Mouse (Mus musculus) embryonic facial prominence, embryonic 10.5 days (tissue): ENCODE data around the gene Tbc1d15. TPM values are rescaled to one million over a fixed set of nuclear protein-coding genes. Genes with fewer than 3 reads are reported as not detected.
"Not testable (repeated sequence)": the region's sequence is repeated elsewhere in the genome, so short reads cannot be mapped to it uniquely, and the experiment has no call there.

Experiments
- DNase-seq: peaks from one replicate; pipeline ENCODE4 v3.0.0-alpha.2; 2017; ENCODE audit warnings: low spot score
- H3K27ac ChIP-seq: fragments of 300-500 bp; sonication (generic); replicated peaks from 2 replicates; pipeline ENCODE4 v1.5.1; 2016; ENCODE audit warnings: mild to moderate bottlenecking
- H3K27me3 ChIP-seq: fragments of 300-500 bp; sonication (generic); replicated peaks from 2 replicates; pipeline ENCODE4 v1.6.1; 2016; ENCODE audit warnings: low read depth, mild to moderate bottlenecking; ENCODE audit not compliant: poor library complexity, severe bottlenecking
- H3K36me3 ChIP-seq: fragments of 300-500 bp; sonication (generic); replicated peaks from 2 replicates; pipeline ENCODE4 v1.6.1; 2016; ENCODE audit warnings: mild to moderate bottlenecking, moderate library complexity
- H3K4me1 ChIP-seq: fragments of 300-500 bp; sonication (generic); 2 replicates; pipeline ENCODE4 v1.6.1; 2016
- H3K4me3 ChIP-seq: fragments of 300-500 bp; sonication (generic); 2 replicates; pipeline ENCODE4 v1.5.1; 2016; ENCODE audit warnings: mild to moderate bottlenecking, moderate library complexity
- H3K9me3 ChIP-seq: fragments of 300-500 bp; sonication (generic); 2 replicates; pipeline ENCODE4 v1.6.1; 2016; ENCODE audit warnings: mild to moderate bottlenecking
- WGBS: fragments of 180-500 bp; shearing (Covaris S2); methylation state at CpG from one replicate; pipeline ENCODE4 v1.1.7; 2016; 5-methylcytosine and 5-hydroxymethylcytosine counted together
- polyA plus RNA-seq: library from polyadenylated mRNA; unstranded; fragments of >200 nt; fragmentation: Nextera tagmentation; extraction: Ambion mirVana; gene quantifications from 2 replicates; pipeline ENCODE4 v1.2.1, GENCODE M21; 2016

The Tbc1d15 gene
- polyA plus RNA-seq, 1 experiment from 2014 or later = 52.3 TPM

- H3K27ac ChIP-seq = no peak overlapping the region
- H3K4me1 ChIP-seq = no peaks in the 10 kb centered on the region
- no peaks in the 10 kb centered on the region for H3K36me3 ChIP-seq
- WGBS = 66% methylated on average over 3 of the region's 3 CpGs
- H3K9me3 ChIP-seq = no peaks in the 10 kb centered on the region
- no peak for DNase-seq
- H3K27me3 ChIP-seq = no peaks in the 10 kb centered on the region
- no peak overlapping the region for H3K4me3 ChIP-seq
Measured at GRCm38 (mm10) chr10:115181034-115181433, 70.2 kb downstream of the Tbc1d15 start.

GRCm38 (mm10) chr10:115178019-115178418, 73.2 kb downstream of the Tbc1d15 start:
- 67% methylated on average over 6 of the region's 6 CpGs for WGBS
- H3K27me3 ChIP-seq = not testable (repeated sequence)

DNA sequence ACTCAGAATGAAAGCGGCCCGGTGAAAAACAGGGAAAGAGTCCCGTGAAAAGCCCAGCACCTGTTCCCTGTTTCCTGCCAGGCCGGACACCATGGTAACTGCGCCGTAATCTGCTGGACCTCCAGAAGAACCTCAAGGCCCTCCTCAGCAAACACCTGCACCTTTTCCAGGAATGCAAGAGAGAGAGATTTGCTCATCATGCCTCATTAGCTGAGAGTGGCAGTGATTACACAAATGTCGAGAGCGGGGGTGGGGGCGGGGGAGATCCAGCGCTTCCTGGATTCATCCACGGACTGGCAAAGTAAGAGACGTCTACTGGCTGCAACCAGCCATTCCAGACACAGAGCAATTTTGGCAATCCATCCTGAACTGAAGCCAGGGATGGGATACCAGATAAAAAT, 75.7 kb downstream of the Tbc1d15 start:
- no peak overlapping the region for H3K4me3 ChIP-seq
- no peaks in the 10 kb centered on the region for H3K36me3 ChIP-seq
- no peaks in the 10 kb centered on the region for H3K9me3 ChIP-seq
- DNase-seq = no peak
- no peaks in the 10 kb centered on the region for H3K4me1 ChIP-seq
- no peak overlapping the region for H3K27ac ChIP-seq
- H3K27me3 ChIP-seq = no peaks in the 10 kb centered on the region
- WGBS = 53% methylated on average over 12 of the region's 12 CpGs

More at GRCm38 (mm10) chr10:115178019-115178418, 73.2 kb downstream of the Tbc1d15 start:
- H3K4me3 ChIP-seq, H3K4me1 ChIP-seq, DNase-seq, H3K36me3 ChIP-seq, H3K27ac ChIP-seq, H3K9me3 ChIP-seq: not testable (repeated sequence)

DNA sequence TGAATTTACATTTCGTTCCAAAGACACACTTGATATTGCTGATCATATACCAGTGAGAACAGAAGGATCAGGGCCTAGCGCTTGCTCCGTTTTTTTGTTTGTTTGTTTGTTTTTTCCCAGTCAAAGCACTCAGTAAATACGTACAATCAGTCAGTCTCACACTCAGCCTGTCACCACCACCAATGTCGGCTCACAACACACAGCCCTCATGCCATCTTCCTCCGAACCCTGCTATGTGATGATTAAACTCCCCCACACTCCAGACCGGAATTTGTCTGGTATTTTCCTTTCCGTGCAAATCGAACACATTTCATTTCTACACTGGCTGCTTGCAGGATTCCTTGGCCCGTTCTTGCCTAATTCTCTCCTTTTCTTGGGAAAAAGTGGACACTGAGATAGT, 77.9 kb downstream of the Tbc1d15 start:
- H3K9me3 ChIP-seq = no peaks in the 10 kb centered on the region
- H3K4me1 ChIP-seq = peaks cover 6% of the 10 kb centered on the region
- no peak for DNase-seq
- no peaks in the 10 kb centered on the region for H3K27me3 ChIP-seq
- no peak overlapping the region for H3K4me3 ChIP-seq
- WGBS = 78% methylated on average over 10 of the region's 10 CpGs
- H3K27ac ChIP-seq = no peak overlapping the region
- no peaks in the 10 kb centered on the region for H3K36me3 ChIP-seq

GRCm38 (mm10) chr10:115171351-115171818, 79.9 kb downstream of the Tbc1d15 start:
- DNase-seq = no peak

GRCm38 (mm10) chr10:115170496-115171350, 80.5 kb downstream of the Tbc1d15 start:
- Histone ChIP-seq H3K27ac (no peak overlapping the region), H3K9me3 (no peaks in the 10 kb centered on the region), H3K27me3 (no peaks in the 10 kb centered on the region), H3K4me3 (no peak overlapping the region), H3K4me1 (peaks cover 6% of the 10 kb centered on the region), H3K36me3 (no peaks in the 10 kb centered on the region)
- DNase-seq = no peak
- 91% methylated on average over 7 of the region's 7 CpGs for WGBS

More at GRCm38 (mm10) chr10:115171351-115171818, 79.9 kb downstream of the Tbc1d15 start:
- Histone ChIP-seq H3K4me1 (peaks cover 6% of the 10 kb centered on the region), H3K9me3 (no peaks in the 10 kb centered on the region), H3K36me3 (no peaks in the 10 kb centered on the region), H3K4me3 (no peak overlapping the region), H3K27me3 (no peaks in the 10 kb centered on the region), H3K27ac (no peak overlapping the region)
- 78% methylated on average over 8 of the region's 8 CpGs for WGBS

GRCm38 (mm10) chr10:115169410-115169809, 81.9 kb downstream of the Tbc1d15 start:
- no peaks in the 10 kb centered on the region for H3K36me3 ChIP-seq
- H3K27me3 ChIP-seq = no peaks in the 10 kb centered on the region
- no peak overlapping the region for H3K4me3 ChIP-seq
- 35% methylated on average over 9 of the region's 9 CpGs for WGBS
- no peaks in the 10 kb centered on the region for H3K9me3 ChIP-seq
- no peak for DNase-seq
- H3K4me1 ChIP-seq = peaks cover 6% of the 10 kb centered on the region
- H3K27ac ChIP-seq = no peak overlapping the region

DNA sequence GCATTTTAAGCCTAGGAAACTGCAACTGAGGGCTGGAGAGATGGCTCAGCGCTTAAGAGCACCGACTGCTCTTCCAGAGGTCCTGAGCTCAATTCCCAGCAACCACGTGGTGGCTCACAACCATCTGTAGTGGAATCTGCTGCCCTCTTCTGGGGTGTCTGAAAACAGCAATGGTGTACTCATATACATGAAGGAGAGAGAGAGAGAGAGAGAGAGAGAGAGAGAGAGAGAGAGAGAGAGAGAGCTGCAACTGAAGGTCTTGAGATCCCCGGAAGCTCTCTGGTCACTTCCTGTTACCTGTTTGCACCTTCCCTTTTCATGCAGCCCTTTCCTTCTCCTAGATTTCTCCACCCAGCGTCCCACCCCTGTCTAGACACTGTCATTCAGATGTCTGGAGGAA, 91.0 kb downstream of the Tbc1d15 start:
- 68% methylated on average over 5 of the region's 5 CpGs for WGBS
- Histone ChIP-seq H3K4me1 (0 out of 2 replicates have a peak, but pooled peaks cover 2% of the 10 kb centered on the region), H3K4me3 (no peak overlapping the region), H3K36me3 (no peaks in the 10 kb centered on the region), H3K9me3 (no peaks in the 10 kb centered on the region), H3K27me3 (no peaks in the 10 kb centered on the region), H3K27ac (no peak overlapping the region)
- no peak for DNase-seq

Other genes with a start within 250 kb of the Tbc1d15 start
- gene Tph2, start 66.4 kb downstream of the Tbc1d15 start, polyA plus RNA-seq = 0.16 TPM in 1 of 2 replicates, not detected in the other
- 2.6 and 2.9 TPM in 2 replicates for gene Rab21, start 64.1 kb upstream of the Tbc1d15 start, polyA plus RNA-seq
- 26.1 and 27.9 TPM in 2 replicates for gene Tmem19, start 111.0 kb upstream of the Tbc1d15 start, polyA plus RNA-seq
- 24.1 and 26.2 TPM in 2 replicates for gene Thap2, start 133.0 kb upstream of the Tbc1d15 start, polyA plus RNA-seq
- gene Zfc3h1, start 133.5 kb upstream of the Tbc1d15 start, polyA plus RNA-seq = 17.0 and 19.0 TPM in 2 replicates